Mouse (Mus musculus) mouse trophoblast stem cell (cell line): Measurements from ENCODE around the gene Gm10717.
"Not testable (repeated sequence)": the region's sequence is repeated elsewhere in the genome, so short reads cannot be mapped to it uniquely, and the experiment has no call there.

ENCODE experiments used
- in situ Hi-C, 2 experiments: fragments of 300-500 bp; cut with MseI, MboI; formaldehyde crosslinking; loops; 2 replicates in 1 of 2; 3 replicates in 1 of 2; pipeline ENCODE4 v1.15.1; 2025

Gene Gm10717

DNA sequence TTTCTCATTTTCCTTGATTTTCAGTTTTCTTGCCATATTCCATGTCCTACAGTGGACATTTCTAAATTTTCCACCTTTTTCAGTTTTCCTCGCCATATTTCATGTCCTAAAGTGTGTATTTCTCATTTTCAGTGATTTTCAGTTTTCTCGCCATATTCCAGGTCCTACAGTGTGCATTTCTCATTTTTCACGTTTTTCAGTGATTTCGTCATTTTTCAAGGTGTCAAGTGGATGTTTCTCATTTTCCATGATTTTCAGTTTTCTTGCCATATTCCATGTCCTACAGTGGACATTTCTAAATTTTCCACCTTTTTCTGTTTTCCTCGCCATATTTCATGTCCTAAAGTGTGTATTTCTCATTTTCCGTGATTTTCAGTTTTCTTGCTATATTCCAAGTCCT is 436 bp downstream of the Gm10717 start:
- in situ Hi-C loops = not testable (repeated sequence)

- in situ Hi-C loops = not testable (repeated sequence)
Measured at GRCm38 (mm10) chr9:3026136-3026535, 919 bp downstream of the Gm10717 start.

GRCm38 (mm10) chr9:3026741-3027140 is 1.5 kb downstream of the Gm10717 start:
- in situ Hi-C loops = not testable (repeated sequence)

- in situ Hi-C loops = not testable (repeated sequence)
Measured at GRCm38 (mm10) chr9:3027200-3027599, 2.0 kb downstream of the Gm10717 start.

DNA sequence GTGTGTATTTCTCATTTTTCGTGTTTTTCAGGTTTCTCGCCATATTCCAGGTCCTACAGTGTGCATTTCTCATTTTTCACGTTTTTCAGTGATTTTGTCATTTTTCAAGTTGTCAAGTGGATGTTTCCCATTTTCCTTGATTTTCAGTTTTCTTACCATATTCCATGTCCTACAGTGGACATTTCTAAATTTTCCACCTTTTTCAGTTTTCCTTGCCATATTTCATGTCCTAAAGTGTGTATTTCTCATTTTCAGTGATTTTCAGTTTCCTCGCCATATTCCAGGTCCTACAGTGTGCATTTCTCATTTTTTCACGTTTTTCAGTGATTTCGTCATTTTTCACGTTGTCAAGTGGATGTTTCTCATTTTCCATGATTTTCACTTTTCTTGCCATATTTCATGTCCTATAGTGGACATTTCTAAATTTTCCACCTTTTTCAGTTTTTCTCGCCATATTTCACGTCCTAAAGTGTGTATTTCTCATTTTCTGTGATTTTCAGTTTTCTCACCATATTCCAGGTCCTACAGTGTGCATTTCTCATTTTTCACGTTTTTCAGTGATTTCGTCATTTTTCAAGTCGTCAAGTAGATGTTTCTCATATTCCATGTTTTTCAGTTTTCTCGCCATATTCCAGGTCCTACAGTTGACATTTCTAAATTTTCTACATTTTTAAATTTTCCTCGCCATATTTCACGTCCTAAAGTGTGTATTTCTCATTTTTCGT is 4.2 kb downstream of the Gm10717 start:
- in situ Hi-C loops = not testable (repeated sequence)

- in situ Hi-C loops = not testable (repeated sequence)
Measured at GRCm38 (mm10) chr9:3030677-3031318, 5.6 kb downstream of the Gm10717 start.

- in situ Hi-C loops = not testable (repeated sequence)
Measured at GRCm38 (mm10) chr9:3034299-3034698, 9.1 kb downstream of the Gm10717 start, which contains the start of gene Gm17535. Gm17535 (plus strand) TSS chr9:3034599.

- in situ Hi-C loops = not testable (repeated sequence)
Measured at GRCm38 (mm10) chr9:3036577-3036976, 11.4 kb downstream of the Gm10717 start, which contains the start of gene Gm10715. Gm10715 (plus strand) TSS chr9:3036877.

- in situ Hi-C loops = not testable (repeated sequence)
Measured at GRCm38 (mm10) chr9:3038161-3038560, 12.9 kb downstream of the Gm10717 start.
